Mouse (Mus musculus): ENCODE measurements around the gene Hipk1. TPM values are rescaled to one million over a fixed set of nuclear protein-coding genes. Genes with fewer than 3 reads are reported as not detected.

Hipk1 gene
- total RNA-seq, 1 experiment, result 21.8 TPM

GRCm38 (mm10) chr3:103780777-103781176 lies 10.6 kb downstream of the Hipk1 start:
- TF ChIP-seq CHD2 (IDR thresholded peaks at IDR 0.05; ENCODE audit: low read depth, low read length) (no peak), ZC3H11A (IDR thresholded peaks at IDR 0.05; ENCODE audit: borderline replicate concordance, low read depth, low read length) (no peak), HCFC1 (IDR thresholded peaks at IDR 0.05; ENCODE audit: borderline replicate concordance, insufficient read depth, low read length) (no peak), ZNF384 (IDR thresholded peaks at IDR 0.05; ENCODE audit: low read depth, low read length) (no peak), MAFK (IDR thresholded peaks at IDR 0.05; ENCODE audit: insufficient read depth, low read depth, low read length) (no peak)
- peaks cover 2% of the 10 kb centered on the region; the same call in 1 of the 2 replicates for H3K36me3 ChIP-seq (ENCODE audit: control insufficient read depth, insufficient read depth, low read length, poor library complexity, severe bottlenecking)
- in situ Hi-C loops (cut with MboI; ENCODE audit: low sequenced_read_pairs in 2 of 2, unreplicated experiment in 2 of 2), result no loop called here
- H3K9me3 ChIP-seq (ENCODE audit: control insufficient read depth, insufficient read depth, low read depth, low read length), result no peaks in the 10 kb centered on the region
- H3K27ac ChIP-seq (ENCODE audit: insufficient read depth, low read depth, low read length, poor library complexity, severe bottlenecking), result no peak overlapping the region
- H3K4me1 ChIP-seq (ENCODE audit: control insufficient read depth in 2 of 2, insufficient read depth in 2 of 2, low read length in 2 of 2, poor library complexity in 1 of 2), result no peaks in the 10 kb centered on the region; a peak in 2 of 4 replicates
- no peak for DNase-seq (ENCODE audit: low read depth, low spot score)
- H3K4me3 ChIP-seq (ENCODE audit: insufficient read depth in 1 of 2, low read depth in 1 of 2, low read length in 2 of 2, poor library complexity in 1 of 2, severe bottlenecking in 1 of 2), result no peak overlapping the region
- H3K9ac ChIP-seq (ENCODE audit: insufficient read depth, low read depth, low read length, poor library complexity, severe bottlenecking), result no peak overlapping the region

DNA sequence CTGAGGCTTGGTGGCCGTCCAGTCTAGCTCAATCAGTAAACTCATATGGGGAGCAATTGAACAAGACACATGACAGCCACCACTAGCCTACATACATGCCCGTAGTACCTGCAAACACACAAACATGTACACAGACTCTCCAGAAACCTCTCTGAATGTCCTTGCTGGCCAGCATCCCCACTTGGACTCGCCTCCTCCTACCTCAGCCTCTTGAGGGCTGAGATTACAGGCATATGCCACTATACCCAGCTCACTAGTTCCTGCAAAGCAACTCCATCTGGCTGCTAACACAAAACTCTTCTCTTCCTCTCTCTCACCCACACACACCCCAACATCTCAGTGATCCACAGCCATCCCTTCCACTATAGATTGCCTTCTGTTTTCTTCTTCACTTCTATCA lies 11.1 kb downstream of the Hipk1 start:
- Histone ChIP-seq H3K27ac (ENCODE audit: insufficient read depth, low read depth, low read length, poor library complexity, severe bottlenecking) (no peak overlapping the region), H3K4me1 (ENCODE audit: control insufficient read depth in 2 of 2, insufficient read depth in 2 of 2, low read length in 2 of 2, poor library complexity in 1 of 2) (no peaks in the 10 kb centered on the region; a peak in 2 of 4 replicates), H3K9me3 (ENCODE audit: control insufficient read depth, insufficient read depth, low read depth, low read length) (no peaks in the 10 kb centered on the region), H3K9ac (ENCODE audit: insufficient read depth, low read depth, low read length, poor library complexity, severe bottlenecking) (no peak overlapping the region), H3K4me3 (ENCODE audit: insufficient read depth in 1 of 2, low read depth in 1 of 2, low read length in 2 of 2, poor library complexity in 1 of 2, severe bottlenecking in 1 of 2) (no peak overlapping the region), H3K36me3 (ENCODE audit: control insufficient read depth, insufficient read depth, low read length, poor library complexity, severe bottlenecking) (peaks cover 2% of the 10 kb centered on the region; the same call in 1 of the 2 replicates)
- no peak for TF ChIP-seq ZNF384 (IDR thresholded peaks at IDR 0.05; ENCODE audit: low read depth, low read length)
- no peak for TF ChIP-seq MAFK (IDR thresholded peaks at IDR 0.05; ENCODE audit: insufficient read depth, low read depth, low read length)
- TF ChIP-seq ZC3H11A (IDR thresholded peaks at IDR 0.05; ENCODE audit: borderline replicate concordance, low read depth, low read length), result no peak
- no peak for TF ChIP-seq CHD2 (IDR thresholded peaks at IDR 0.05; ENCODE audit: low read depth, low read length)
- no peak for TF ChIP-seq HCFC1 (IDR thresholded peaks at IDR 0.05; ENCODE audit: borderline replicate concordance, insufficient read depth, low read length)
- in situ Hi-C loops (cut with MboI; ENCODE audit: low sequenced_read_pairs in 2 of 2, unreplicated experiment in 2 of 2), result no loop called here
- DNase-seq (ENCODE audit: low read depth, low spot score), result no peak

- TF ChIP-seq ZNF384 (IDR thresholded peaks at IDR 0.05; ENCODE audit: low read depth, low read length), result no peak
- no peak for TF ChIP-seq CHD2 (IDR thresholded peaks at IDR 0.05; ENCODE audit: low read depth, low read length)
- no peak for TF ChIP-seq HCFC1 (IDR thresholded peaks at IDR 0.05; ENCODE audit: borderline replicate concordance, insufficient read depth, low read length)
- TF ChIP-seq ZC3H11A (IDR thresholded peaks at IDR 0.05; ENCODE audit: borderline replicate concordance, low read depth, low read length), result no peak
- TF ChIP-seq MAFK (IDR thresholded peaks at IDR 0.05; ENCODE audit: insufficient read depth, low read depth, low read length), result no peak
- in situ Hi-C loops (cut with MboI; ENCODE audit: low sequenced_read_pairs in 2 of 2, unreplicated experiment in 2 of 2), result no loop called here
- Histone ChIP-seq H3K4me3 (ENCODE audit: insufficient read depth in 1 of 2, low read depth in 1 of 2, low read length in 2 of 2, poor library complexity in 1 of 2, severe bottlenecking in 1 of 2) (no peak overlapping the region), H3K9ac (ENCODE audit: insufficient read depth, low read depth, low read length, poor library complexity, severe bottlenecking) (no peak overlapping the region), H3K9me3 (ENCODE audit: control insufficient read depth, insufficient read depth, low read depth, low read length) (no peaks in the 10 kb centered on the region), H3K27ac (ENCODE audit: insufficient read depth, low read depth, low read length, poor library complexity, severe bottlenecking) (no peak overlapping the region), H3K4me1 (ENCODE audit: control insufficient read depth in 2 of 2, insufficient read depth in 2 of 2, low read length in 2 of 2, poor library complexity in 1 of 2) (no peaks in the 10 kb centered on the region; a peak in 2 of 4 replicates), H3K36me3 (ENCODE audit: control insufficient read depth, insufficient read depth, low read length, poor library complexity, severe bottlenecking) (peaks cover 2% of the 10 kb centered on the region; the same call in 1 of the 2 replicates)
- no peak for DNase-seq (ENCODE audit: low read depth, low spot score)
Observed at GRCm38 (mm10) chr3:103779183-103779582, 12.2 kb downstream of the Hipk1 start.

GRCm38 (mm10) chr3:103778660-103779059 lies 12.7 kb downstream of the Hipk1 start:
- Histone ChIP-seq H3K36me3 (ENCODE audit: control insufficient read depth, insufficient read depth, low read length, poor library complexity, severe bottlenecking) (peaks cover 2% of the 10 kb centered on the region; the same call in 1 of the 2 replicates), H3K4me3 (ENCODE audit: insufficient read depth in 1 of 2, low read depth in 1 of 2, low read length in 2 of 2, poor library complexity in 1 of 2, severe bottlenecking in 1 of 2) (no peak overlapping the region), H3K9me3 (ENCODE audit: control insufficient read depth, insufficient read depth, low read depth, low read length) (no peaks in the 10 kb centered on the region), H3K4me1 (ENCODE audit: control insufficient read depth in 2 of 2, insufficient read depth in 2 of 2, low read length in 2 of 2, poor library complexity in 1 of 2) (no peaks in the 10 kb centered on the region; a peak in 2 of 4 replicates), H3K9ac (ENCODE audit: insufficient read depth, low read depth, low read length, poor library complexity, severe bottlenecking) (no peak overlapping the region), H3K27ac (ENCODE audit: insufficient read depth, low read depth, low read length, poor library complexity, severe bottlenecking) (no peak overlapping the region)
- DNase-seq (ENCODE audit: low read depth, low spot score), result no peak
- TF ChIP-seq HCFC1 (IDR thresholded peaks at IDR 0.05; ENCODE audit: borderline replicate concordance, insufficient read depth, low read length) (no peak), ZC3H11A (IDR thresholded peaks at IDR 0.05; ENCODE audit: borderline replicate concordance, low read depth, low read length) (no peak)
- in situ Hi-C loops (cut with MboI; ENCODE audit: low sequenced_read_pairs in 2 of 2, unreplicated experiment in 2 of 2), result no loop called here

DNA sequence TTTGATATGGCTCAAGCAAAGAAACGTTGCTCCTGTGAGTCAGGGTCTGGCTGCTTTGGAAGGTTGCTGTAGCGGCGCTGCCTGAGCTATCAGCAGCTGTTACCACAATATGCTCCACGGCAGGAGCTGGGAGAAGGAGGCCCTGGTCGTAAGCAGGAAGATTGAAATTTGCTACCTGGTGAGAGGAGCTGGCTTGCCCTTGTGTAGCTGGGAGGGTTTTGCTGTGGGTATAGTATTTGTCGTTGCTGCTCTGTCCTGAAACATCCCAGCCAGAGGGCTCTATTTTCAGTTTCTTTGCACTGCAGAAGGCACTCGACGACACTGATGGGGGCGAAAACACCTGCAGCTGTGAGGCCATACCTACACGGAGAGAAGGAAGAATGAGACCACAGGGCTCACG lies 13.4 kb downstream of the Hipk1 start:
- Histone ChIP-seq H3K27ac (ENCODE audit: insufficient read depth, low read depth, low read length, poor library complexity, severe bottlenecking) (no peak overlapping the region), H3K9ac (ENCODE audit: insufficient read depth, low read depth, low read length, poor library complexity, severe bottlenecking) (no peak overlapping the region), H3K36me3 (ENCODE audit: control insufficient read depth, insufficient read depth, low read length, poor library complexity, severe bottlenecking) (peaks cover 2% of the 10 kb centered on the region; the same call in 1 of the 2 replicates), H3K4me3 (ENCODE audit: insufficient read depth in 1 of 2, low read depth in 1 of 2, low read length in 2 of 2, poor library complexity in 1 of 2, severe bottlenecking in 1 of 2) (no peak overlapping the region), H3K4me1 (ENCODE audit: control insufficient read depth in 2 of 2, insufficient read depth in 2 of 2, low read length in 2 of 2, poor library complexity in 1 of 2) (peaks cover 0 to 2% of the 10 kb centered on the region in 2 experiments; a peak in 3 of 4 replicates), H3K9me3 (ENCODE audit: control insufficient read depth, insufficient read depth, low read depth, low read length) (no peaks in the 10 kb centered on the region)
- DNase-seq (ENCODE audit: low read depth, low spot score), result no peak
- in situ Hi-C loops (cut with MboI; ENCODE audit: low sequenced_read_pairs in 2 of 2, unreplicated experiment in 2 of 2), result no loop called here
- no peak for TF ChIP-seq ZC3H11A (IDR thresholded peaks at IDR 0.05; ENCODE audit: borderline replicate concordance, low read depth, low read length)

Data from ES-E14 (cell line).